Mouse (Mus musculus) heart, embryonic 15.5 days (tissue): ENCODE data around the gene Slc26a1. TPM values are rescaled to one million over a fixed set of nuclear protein-coding genes. Genes with fewer than 3 reads are reported as not detected.
"Not testable (repeated sequence)": the region's sequence is repeated elsewhere in the genome, so short reads cannot be mapped to it uniquely, and the experiment has no call there.

Experiments used
- ATAC-seq: fragments of 200-750 bp; cut with Nextera tagmentation; replicated peaks from 2 replicates; pipeline ENCODE4 v1.8.0; 2017; ENCODE audit warnings: low read depth, moderate TSS enrichment; ENCODE audit not compliant: insufficient number of reproducible peaks, insufficient read depth, low FRiP score
- H3K27ac ChIP-seq: fragments of 300-500 bp; sonication (generic); 2 replicates; pipeline ENCODE4 v1.5.1; 2015; ENCODE audit warnings: mild to moderate bottlenecking, inconsistent platforms
- H3K27me3 ChIP-seq: fragments of 300-500 bp; sonication (generic); 2 replicates; pipeline ENCODE4 v1.6.1; 2015; ENCODE audit warnings: inconsistent platforms
- H3K36me3 ChIP-seq: fragments of 300-500 bp; sonication (generic); 2 replicates; pipeline ENCODE4 v1.6.1; 2015; ENCODE audit warnings: mild to moderate bottlenecking, inconsistent platforms
- H3K4me1 ChIP-seq: fragments of 300-500 bp; sonication (generic); replicated peaks from 2 replicates; pipeline ENCODE4 v1.6.1; 2015; ENCODE audit warnings: inconsistent platforms
- H3K4me2 ChIP-seq: fragments of 300-500 bp; sonication (generic); 2 replicates; pipeline ENCODE4 v1.6.1; 2015; ENCODE audit warnings: inconsistent platforms, mild to moderate bottlenecking, moderate library complexity
- H3K4me3 ChIP-seq: fragments of 300-500 bp; sonication (generic); 2 replicates; pipeline ENCODE4 v1.5.1; 2015; ENCODE audit warnings: mild to moderate bottlenecking, inconsistent platforms
- H3K9ac ChIP-seq: fragments of 300-500 bp; sonication (generic); 2 replicates; pipeline ENCODE4 v1.6.1; 2015; ENCODE audit warnings: mild to moderate bottlenecking, inconsistent platforms
- H3K9me3 ChIP-seq: fragments of 300-500 bp; sonication (generic); replicated peaks from 2 replicates; pipeline ENCODE4 v1.6.1; 2016; ENCODE audit warnings: inconsistent platforms
- WGBS: fragments of 180-500 bp; shearing (Covaris S2); methylation state at CpG from one replicate; pipeline ENCODE4 v1.1.7; 2015; ENCODE audit warnings: mixed read lengths; 5-methylcytosine and 5-hydroxymethylcytosine counted together
- polyA plus RNA-seq: library from polyadenylated mRNA; unstranded; fragments of >200 nt; fragmentation: Nextera tagmentation; extraction: Ambion mirVana; gene quantifications from 2 replicates; pipeline ENCODE4 v1.2.1, GENCODE M21; 2015

Gene Slc26a1
- polyA plus RNA-seq, 1 experiment from 2014 or later: 0.29 TPM

GRCm38 (mm10) chr5:108645651-108646342 is 29.6 kb downstream of the Slc26a1 start:
- H3K4me2 ChIP-seq: no peak overlapping the region
- H3K9ac ChIP-seq: no peak overlapping the region
- H3K27ac ChIP-seq: no peak overlapping the region
- no peak overlapping the region for H3K4me3 ChIP-seq
- no peaks in the 10 kb centered on the region for H3K9me3 ChIP-seq
- peaks cover 4% of the 10 kb centered on the region; the same call in 1 of the 2 replicates for H3K4me1 ChIP-seq
- 88% methylated on average over 9 of the region's 9 CpGs for WGBS
- H3K27me3 ChIP-seq: no peaks in the 10 kb centered on the region
- no peak for ATAC-seq
- H3K36me3 ChIP-seq: peaks cover 52% of the 10 kb centered on the region

DNA sequence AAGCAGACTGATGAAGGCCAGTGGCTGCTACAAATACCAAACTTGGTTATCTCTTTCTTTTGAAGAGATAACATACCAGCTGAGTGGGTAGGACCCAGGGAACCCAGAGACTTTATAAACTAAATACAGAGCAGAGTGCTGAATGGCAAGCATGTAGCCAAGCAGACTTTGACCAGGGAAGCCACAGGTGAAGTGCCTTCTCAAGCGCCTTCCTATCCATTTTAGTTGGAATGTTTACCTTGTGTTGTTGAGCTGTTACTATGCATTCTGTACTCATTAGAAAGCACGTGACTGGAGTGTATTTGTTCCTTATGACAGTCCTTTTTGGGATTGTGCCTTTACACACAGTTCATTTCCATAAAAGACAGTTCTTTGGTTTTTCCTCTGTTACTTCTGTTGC is 31.7 kb downstream of the Slc26a1 start:
- no peak for ATAC-seq
- Histone ChIP-seq H3K4me3 (no peak overlapping the region), H3K36me3 (peaks cover 31% of the 10 kb centered on the region), H3K27ac (no peak overlapping the region), H3K9me3 (no peaks in the 10 kb centered on the region), H3K4me2 (no peak overlapping the region), H3K4me1 (peaks cover 4% of the 10 kb centered on the region; the same call in 1 of the 2 replicates), H3K9ac (no peak overlapping the region), H3K27me3 (no peaks in the 10 kb centered on the region)
- WGBS: 41% methylated on average over 2 of the region's 2 CpGs

- H3K36me3 ChIP-seq: no peaks in the 10 kb centered on the region
- no peak for ATAC-seq
- H3K4me1 ChIP-seq: no peaks in the 10 kb centered on the region
- no peak overlapping the region for H3K4me3 ChIP-seq
- no peak overlapping the region for H3K27ac ChIP-seq
- H3K9ac ChIP-seq: no peak overlapping the region
- H3K4me2 ChIP-seq: no peak overlapping the region
- WGBS: 70% methylated on average over 4 of the region's 4 CpGs
- H3K9me3 ChIP-seq: no peaks in the 10 kb centered on the region
- H3K27me3 ChIP-seq: no peaks in the 10 kb centered on the region
Observed at GRCm38 (mm10) chr5:108636172-108636571, 39.2 kb downstream of the Slc26a1 start.

DNA sequence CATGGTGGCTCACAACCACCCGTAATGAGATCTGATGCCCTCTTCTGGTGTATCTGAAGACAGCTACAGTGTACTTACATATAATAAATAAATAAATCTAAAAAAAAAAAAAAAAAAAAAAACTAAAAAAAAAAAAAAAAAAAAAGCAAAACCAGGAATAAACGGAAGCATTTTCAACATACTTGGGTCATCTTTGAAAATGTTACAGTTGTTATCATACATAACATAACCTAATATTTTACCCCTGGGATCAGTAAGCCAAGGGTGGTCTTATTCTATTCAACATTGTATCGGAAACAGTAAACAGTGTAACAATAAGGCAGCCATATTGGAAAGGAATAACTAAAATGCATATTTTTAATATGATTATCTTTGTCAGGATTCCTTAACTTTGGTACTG is 41.3 kb downstream of the Slc26a1 start:
- H3K27ac ChIP-seq, ATAC-seq, H3K4me3 ChIP-seq, H3K9ac ChIP-seq, H3K36me3 ChIP-seq, H3K9me3 ChIP-seq, H3K27me3 ChIP-seq, H3K4me1 ChIP-seq, H3K4me2 ChIP-seq: not testable (repeated sequence)
- 78% methylated on average over 3 of the region's 3 CpGs for WGBS

DNA sequence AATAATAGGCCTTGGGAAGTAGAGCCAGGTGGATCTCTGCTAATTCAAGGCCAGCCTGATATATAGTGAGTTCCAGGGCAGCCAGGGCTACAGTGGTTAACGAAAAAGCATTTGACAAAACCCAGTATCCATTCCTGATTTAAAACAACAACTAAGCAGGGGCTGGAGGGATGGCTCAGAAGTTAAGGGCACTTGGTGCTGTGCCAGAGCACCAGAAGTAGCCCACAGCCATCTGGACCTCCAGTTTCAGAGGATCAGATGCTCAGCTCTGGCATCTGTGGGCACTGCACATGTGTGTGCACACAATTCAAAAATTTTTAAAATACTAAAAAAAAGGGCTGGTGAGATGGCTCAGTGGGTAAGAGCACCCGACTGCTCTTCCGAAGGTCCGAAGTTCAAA is 41.7 kb downstream of the Slc26a1 start:
- no peaks in the 10 kb centered on the region for H3K9me3 ChIP-seq
- no peak overlapping the region for H3K4me3 ChIP-seq
- ATAC-seq: no peak
- H3K36me3 ChIP-seq: no peaks in the 10 kb centered on the region
- H3K27ac ChIP-seq: no peak overlapping the region
- peaks cover 10% of the 10 kb centered on the region for H3K4me1 ChIP-seq
- H3K27me3 ChIP-seq: no peaks in the 10 kb centered on the region
- WGBS: 84% methylated on average over 4 of the region's 4 CpGs
- no peak overlapping the region for H3K4me2 ChIP-seq
- H3K9ac ChIP-seq: no peak overlapping the region

GRCm38 (mm10) chr5:108629634-108630483 is 45.5 kb downstream of the Slc26a1 start, which contains the start of the genes Gak and Tmem175:
TSS of gene Gak (minus strand) at chr5:108629755.
TSS of gene Tmem175 (plus strand) at chr5:108629770.
- peak within 1 kb of the TSS; percentile 71 for H3K4me3 ChIP-seq
- WGBS: under 1% methylated on average over 58 of the region's 58 CpGs
- peak within 1 kb of the TSS; percentile 90 for H3K9ac ChIP-seq
- no peaks in the 10 kb centered on the region for H3K27me3 ChIP-seq
- no peaks in the 10 kb centered on the region for H3K36me3 ChIP-seq
- H3K27ac ChIP-seq: peak within 1 kb of the TSS; percentile 89
- H3K4me2 ChIP-seq: peak within 1 kb of the TSS; percentile 75
- H3K9me3 ChIP-seq: no peaks in the 10 kb centered on the region
- peaks cover 25% of the 10 kb centered on the region for H3K4me1 ChIP-seq
- ATAC-seq: peak; percentile 97

- peak overlapping the region; percentile 71 for H3K4me3 ChIP-seq
- peak overlapping the region; percentile 75 for H3K4me2 ChIP-seq
- H3K36me3 ChIP-seq: peaks cover 7% of the 10 kb centered on the region
- peak overlapping the region; percentile 89 for H3K27ac ChIP-seq
- peak overlapping the region; percentile 90 for H3K9ac ChIP-seq
- no peaks in the 10 kb centered on the region for H3K27me3 ChIP-seq
- H3K9me3 ChIP-seq: no peaks in the 10 kb centered on the region
- H3K4me1 ChIP-seq: peaks cover 25% of the 10 kb centered on the region
- WGBS: under 1% methylated on average over 32 of the region's 32 CpGs
- peak; percentile 81 for ATAC-seq
Observed at GRCm38 (mm10) chr5:108628891-108629633, 46.3 kb downstream of the Slc26a1 start.

GRCm38 (mm10) chr5:108626050-108626660 is 49.2 kb downstream of the Slc26a1 start:
- no peak overlapping the region for H3K9ac ChIP-seq
- H3K36me3 ChIP-seq: peaks cover 29% of the 10 kb centered on the region
- no peaks in the 10 kb centered on the region for H3K9me3 ChIP-seq
- ATAC-seq: no peak
- H3K4me1 ChIP-seq: peaks cover 35% of the 10 kb centered on the region
- no peaks in the 10 kb centered on the region for H3K27me3 ChIP-seq
- H3K27ac ChIP-seq: no peak overlapping the region
- WGBS: 75% methylated on average over 4 of the region's 4 CpGs
- H3K4me2 ChIP-seq: no peak overlapping the region
- H3K4me3 ChIP-seq: no peak overlapping the region

DNA sequence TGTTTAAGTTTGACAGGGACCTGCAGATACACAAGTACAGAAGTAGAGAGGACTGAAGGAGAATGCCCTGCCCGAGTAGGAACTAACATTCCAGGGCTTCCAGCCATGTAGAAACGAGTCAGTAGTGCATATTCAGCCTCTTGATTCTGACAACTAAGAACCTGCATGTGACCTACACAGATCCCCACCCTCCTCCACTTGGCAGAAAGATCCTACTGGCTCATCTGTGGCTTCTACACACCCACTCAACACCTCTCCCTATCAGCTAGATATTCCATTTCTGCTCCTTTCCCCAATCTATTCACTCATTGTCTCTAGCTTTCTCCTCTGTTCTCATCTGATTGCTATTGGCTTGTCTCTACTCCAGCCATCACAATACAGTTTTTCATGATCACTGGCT is 53.5 kb downstream of the Slc26a1 start:
- no peaks in the 10 kb centered on the region for H3K27me3 ChIP-seq
- H3K4me1 ChIP-seq: peaks cover 10% of the 10 kb centered on the region
- H3K27ac ChIP-seq: peak overlapping the region; percentile 45
- WGBS: 39% methylated on average over 2 of the region's 2 CpGs
- H3K9ac ChIP-seq: no peak overlapping the region
- no peak; the same call in 1 of the 2 replicates for ATAC-seq
- no peak overlapping the region for H3K4me2 ChIP-seq
- peaks cover 39% of the 10 kb centered on the region for H3K36me3 ChIP-seq
- H3K4me3 ChIP-seq: no peak overlapping the region
- no peaks in the 10 kb centered on the region for H3K9me3 ChIP-seq
